18 mouse cellular contexts compared by ENCODE assay signal in genomic region chr8:34225011-34225890, GRCm38 (mm10).
DNase-seq lines count a peak whose midpoint lies in the region; ATAC-seq and TF ChIP-seq lines count a peak whose summit lies in the region.
"Had no signal": no experiment of that assay in that cellular context is flagged by ENCODE, and none has a peak within 500 bp of the region (broad histone marks: within the 10 kb centered on the region; RNA-seq: fewer than 3 reads in every experiment).

No protein-coding gene starts in this region.

- no peaks in the 10 kb centered on the region for H3K9me3 ChIP-seq in forebrain, embryonic 12.5 days
- no peaks in the 10 kb centered on the region for H3K9me3 ChIP-seq in forebrain, postnatal 0 days (ENCODE audit: low read length)
- no peaks in the 10 kb centered on the region for H3K9me3 ChIP-seq in kidney, embryonic 16.5 days (ENCODE audit: low read length)
- H3K9me3 ChIP-seq: midbrain, embryonic 15.5 days had no signal

- TF ChIP-seq CTCF in forebrain, postnatal 0 days (IDR thresholded peaks at IDR 0.05; ENCODE audit: low read depth): no peak
- no peak for TF ChIP-seq CTCF in kidney, adult 2 months (conservative IDR thresholded peaks at IDR 0.05; ENCODE audit: insufficient read depth, insufficient read length, low read depth, low read length)

- 0 out of 2 replicates have a peak overlapping the region, but pooled peaks have one; percentile 42 for H3K27ac ChIP-seq in forebrain, embryonic 12.5 days
- no peak overlapping the region; the same call in 1 of the 2 replicates for H3K27ac ChIP-seq in forebrain, postnatal 0 days (ENCODE audit: low read depth, low read length)
- H3K27ac ChIP-seq in kidney, adult 2 months (ENCODE audit: insufficient read depth, low read depth, low read length): no peak overlapping the region
- no peak overlapping the region for H3K27ac ChIP-seq in kidney, embryonic 16.5 days (ENCODE audit: low read length)
- H3K27ac ChIP-seq: midbrain, embryonic 15.5 days had no signal

- H3K9ac ChIP-seq in forebrain, embryonic 12.5 days: no peak overlapping the region
- H3K9ac ChIP-seq in forebrain, postnatal 0 days: no peak overlapping the region
- no peak overlapping the region for H3K9ac ChIP-seq in kidney, embryonic 16.5 days (replicated peaks; ENCODE audit: low read length)
- H3K9ac ChIP-seq: midbrain, embryonic 15.5 days had no signal

- H3K4me2 ChIP-seq in forebrain, embryonic 12.5 days: no peak overlapping the region
- no peak overlapping the region for H3K4me2 ChIP-seq in forebrain, postnatal 0 days (ENCODE audit: low read depth)
- H3K4me2 ChIP-seq in kidney, embryonic 16.5 days (replicated peaks; ENCODE audit: low read depth, low read length): no peak overlapping the region
- H3K4me2 ChIP-seq: midbrain, embryonic 15.5 days had no signal

- H3K36me3 ChIP-seq in forebrain, embryonic 12.5 days (replicated peaks): no peaks in the 10 kb centered on the region
- H3K36me3 ChIP-seq in forebrain, postnatal 0 days (ENCODE audit: insufficient read depth): no peaks in the 10 kb centered on the region
- no peaks in the 10 kb centered on the region for H3K36me3 ChIP-seq in kidney, adult 2 months (ENCODE audit: control insufficient read depth, insufficient read depth, low read length)
- H3K36me3 ChIP-seq in kidney, embryonic 16.5 days (ENCODE audit: insufficient read depth, low read length): no peaks in the 10 kb centered on the region
- H3K36me3 ChIP-seq: midbrain, embryonic 15.5 days had no signal

- whole genome bisulfite sequencing in forebrain, embryonic 12.5 days: 74% methylated on average over 17 of the region's 17 CpGs
- 66% methylated on average over 17 of the region's 17 CpGs for WGBS in forebrain, postnatal 0 days
- WGBS in kidney, adult 2 months: 57% methylated on average over 17 of the region's 17 CpGs
- 54% methylated on average over 17 of the region's 17 CpGs for WGBS in kidney, embryonic 16.5 days

- H3K4me3 ChIP-seq in forebrain, embryonic 12.5 days (replicated peaks): no peak overlapping the region
- no peak overlapping the region for H3K4me3 ChIP-seq in forebrain, postnatal 0 days (ENCODE audit: low read depth, low read length)
- no peak overlapping the region for H3K4me3 ChIP-seq in kidney, adult 2 months (ENCODE audit: insufficient read depth, low read depth, low read length)
- H3K4me3 ChIP-seq in kidney, embryonic 16.5 days (ENCODE audit: low read length): no peak overlapping the region
- H3K4me3 ChIP-seq: midbrain, embryonic 15.5 days had no signal

- no peak for DNase-seq in forebrain, postnatal 0 days
- peak; percentile 4 for DNase-seq in kidney, adult 2 months
- peak; percentile 80 for DNase-seq in 3T3-L1 (ENCODE audit: low read depth, low spot score)
- DNase-seq in NIH3T3 (ENCODE audit: low read depth): peak; percentile 5
- DNase-seq in right cerebral cortex, postnatal 25 days: no peak
- DNase-seq in layer of hippocampus, postnatal 14 days (ENCODE audit: low spot score in 2 of 2): no peak
- DNase-seq: adrenal gland, postnatal 14 days; cerebellum, adult 9-10 months; embryo, embryonic 11 days; gastrocnemius, postnatal 10 days; heart, postnatal 14 days; kidney, adult 9 months; lung, adult 2 months; thymus, adult 2 months had no signal

- 0 out of 2 replicates have a peak, but pooled peaks cover 6% of the 10 kb centered on the region for H3K4me1 ChIP-seq in forebrain, embryonic 12.5 days
- H3K4me1 ChIP-seq in forebrain, postnatal 0 days (ENCODE audit: insufficient read depth): no peaks in the 10 kb centered on the region
- no peaks in the 10 kb centered on the region for H3K4me1 ChIP-seq in kidney, adult 2 months (ENCODE audit: control insufficient read depth, insufficient read depth, low read length)
- no peaks in the 10 kb centered on the region for H3K4me1 ChIP-seq in kidney, embryonic 16.5 days (ENCODE audit: insufficient read depth, low read length)

- no peak for ATAC-seq in forebrain, embryonic 12.5 days (ENCODE audit: low FRiP score)
- ATAC-seq in forebrain, postnatal 0 days: no peak
- no peak for ATAC-seq in kidney, embryonic 16.5 days (ENCODE audit: low FRiP score, low TSS enrichment)
- ATAC-seq: hindbrain, embryonic 16.5 days; midbrain, embryonic 15.5 days had no signal

- TF ChIP-seq POLR2A in kidney, adult 2 months (IDR thresholded peaks at IDR 0.05; ENCODE audit: low read depth, low read length): no peak

- no peaks in the 10 kb centered on the region for H3K27me3 ChIP-seq in forebrain, embryonic 12.5 days
- no peaks in the 10 kb centered on the region for H3K27me3 ChIP-seq in forebrain, postnatal 0 days (ENCODE audit: insufficient read depth, low read length)
- no peaks in the 10 kb centered on the region for H3K27me3 ChIP-seq in kidney, adult 2 months (replicated peaks; ENCODE audit: control insufficient read depth, insufficient read depth, low read length)
- 0 out of 2 replicates have a peak, but pooled peaks cover 3% of the 10 kb centered on the region for H3K27me3 ChIP-seq in kidney, embryonic 16.5 days (ENCODE audit: insufficient read depth, low read length)
- H3K27me3 ChIP-seq: midbrain, embryonic 15.5 days had no signal

Comparison
In these comparisons a context has a peak if more than half of its experiments do, and no peak if none do; other contexts are left out.
1. DNase-seq: peak in kidney, adult 2 months (single experiment), 3T3-L1 (single experiment) and NIH3T3 (single experiment); none in forebrain, postnatal 0 days (single experiment), right cerebral cortex, postnatal 25 days (single experiment) and layer of hippocampus, postnatal 14 days (0 of 2).